39 mouse cellular contexts compared by ENCODE assay signal in genomic region chr3:93000621-93001020, GRCm38 (mm10). TPM values are rescaled to one million over a fixed set of nuclear protein-coding genes. Genes with fewer than 3 reads are reported as not detected.
"Had no signal": no experiment of that assay in that cellular context is flagged by ENCODE, and none has a peak within 500 bp of the region (broad histone marks: within the 10 kb centered on the region; RNA-seq: fewer than 3 reads in every experiment).

No protein-coding gene starts in this region.

- H3K27ac ChIP-seq: embryonic facial prominence, embryonic 10.5 days; embryonic facial prominence, embryonic 12.5 days; embryonic facial prominence, embryonic 13.5 days; embryonic facial prominence, embryonic 15.5 days; forebrain, embryonic 10.5 days; forebrain, embryonic 12.5 days; forebrain, embryonic 13.5 days; forebrain, embryonic 15.5 days; gastrocnemius, adult 2 months; heart, adult 2 months had no signal

- H3K9ac ChIP-seq: embryonic facial prominence, embryonic 12.5 days; embryonic facial prominence, embryonic 13.5 days; embryonic facial prominence, embryonic 15.5 days; forebrain, embryonic 12.5 days; forebrain, embryonic 13.5 days; forebrain, embryonic 15.5 days; forebrain, postnatal 0 days had no signal

- H3K4me2 ChIP-seq: embryonic facial prominence, embryonic 12.5 days; embryonic facial prominence, embryonic 13.5 days; embryonic facial prominence, embryonic 15.5 days; forebrain, embryonic 12.5 days; forebrain, embryonic 13.5 days; forebrain, embryonic 15.5 days had no signal

- H3K4me1 ChIP-seq: embryonic facial prominence, embryonic 10.5 days; embryonic facial prominence, embryonic 12.5 days; embryonic facial prominence, embryonic 13.5 days; embryonic facial prominence, embryonic 15.5 days; forebrain, embryonic 10.5 days; forebrain, embryonic 12.5 days had no signal

- H3K4me3 ChIP-seq: embryonic facial prominence, embryonic 10.5 days; embryonic facial prominence, embryonic 12.5 days; embryonic facial prominence, embryonic 13.5 days; embryonic facial prominence, embryonic 15.5 days; erythroblast, embryonic 14.5 days; forebrain, embryonic 10.5 days; forebrain, embryonic 12.5 days; forebrain, embryonic 13.5 days; forebrain, embryonic 15.5 days; gastrocnemius, adult 2 months; heart, adult 2 months had no signal

- H3K9me3 ChIP-seq: embryonic facial prominence, embryonic 10.5 days; embryonic facial prominence, embryonic 12.5 days; embryonic facial prominence, embryonic 13.5 days; embryonic facial prominence, embryonic 15.5 days; forebrain, embryonic 10.5 days; forebrain, embryonic 12.5 days; forebrain, embryonic 13.5 days; forebrain, embryonic 15.5 days had no signal

- H3K36me3 ChIP-seq: embryonic facial prominence, embryonic 10.5 days; embryonic facial prominence, embryonic 12.5 days; embryonic facial prominence, embryonic 13.5 days; embryonic facial prominence, embryonic 15.5 days; forebrain, embryonic 10.5 days; forebrain, embryonic 12.5 days; forebrain, embryonic 15.5 days had no signal

- DNase-seq: cerebellum, adult 8-10 months; cerebellum, adult 9-10 months; cerebellum, adult 9-11 months; cerebellum, postnatal 10 days; cerebellum, postnatal 14 days; cerebellum, postnatal 25 days; cerebellum, postnatal 36 days; embryo, embryonic 11 days; forebrain, postnatal 0 days; gastrocnemius, adult 2 months; gastrocnemius, postnatal 10 days; gastrocnemius, postnatal 14 days; gastrocnemius, postnatal 25 days; gastrocnemius, postnatal 36 days; heart, adult 11 months; heart, adult 18-20 months; heart, adult 2 months had no signal

- H3K27me3 ChIP-seq: embryonic facial prominence, embryonic 12.5 days; embryonic facial prominence, embryonic 13.5 days; embryonic facial prominence, embryonic 15.5 days; forebrain, embryonic 12.5 days; forebrain, embryonic 13.5 days; forebrain, embryonic 15.5 days had no signal

- ATAC-seq: forebrain, embryonic 13.5 days; forebrain, embryonic 15.5 days; forebrain, embryonic 16.5 days; forebrain, postnatal 0 days had no signal

RNA-seq across cellular contexts. Expression of gene Lce3f, which starts 8.6 kb away (rescaled TPM):
- total RNA-seq: common myeloid progenitor, adult 5-6 weeks; forebrain, postnatal 0 days; gastrocnemius, adult 18-20 months; gastrocnemius, adult 2 months; gastrocnemius, adult 8-10 months; gastrocnemius, postnatal 10 days; gastrocnemius, postnatal 14 days; gastrocnemius, postnatal 25 days; gastrocnemius, postnatal 36 days; gastrocnemius, postnatal 4 days; granulocyte monocyte progenitor cell, adult 5-6 weeks; heart, adult 18-20 months; heart, adult 2 months; heart, adult 8-10 months had no signal
- polyA plus RNA-seq: cortical plate, adult 2 months; embryonic facial prominence, embryonic 10.5 days; embryonic facial prominence, embryonic 11.5 days; embryonic facial prominence, embryonic 12.5 days; embryonic facial prominence, embryonic 13.5 days; erythroblast, embryonic 14.5 days; forebrain, embryonic 10.5 days; forebrain, embryonic 11.5 days; forebrain, embryonic 12.5 days; forebrain, embryonic 13.5 days; forebrain, embryonic 15.5 days; forebrain, embryonic 16.5 days; forebrain, postnatal 0 days; frontal cortex, adult 2 months; gonadal fat pad, adult 2 months; heart, adult 2 months had no signal

RNA-seq across cellular contexts. Expression of gene Crct1, which starts 14.9 kb away (rescaled TPM):
- total RNA-seq: common myeloid progenitor, adult 5-6 weeks; gastrocnemius, adult 18-20 months; gastrocnemius, adult 2 months; gastrocnemius, adult 8-10 months; gastrocnemius, postnatal 10 days; gastrocnemius, postnatal 14 days; gastrocnemius, postnatal 25 days; gastrocnemius, postnatal 36 days; granulocyte monocyte progenitor cell, adult 5-6 weeks; heart, adult 18-20 months; heart, adult 2 months; heart, adult 8-10 months had no signal
- polyA plus RNA-seq: embryonic facial prominence, embryonic 10.5 days; embryonic facial prominence, embryonic 12.5 days; erythroblast, embryonic 14.5 days; forebrain, embryonic 10.5 days; forebrain, embryonic 11.5 days; forebrain, embryonic 12.5 days; forebrain, embryonic 13.5 days; forebrain, embryonic 15.5 days; forebrain, embryonic 16.5 days; frontal cortex, adult 2 months; gonadal fat pad, adult 2 months; heart, adult 2 months had no signal

RNA-seq across cellular contexts. Expression of gene Lce1m, which starts 18.2 kb away (rescaled TPM):
- total RNA-seq: common myeloid progenitor, adult 5-6 weeks; forebrain, postnatal 0 days; gastrocnemius, adult 18-20 months; gastrocnemius, adult 2 months; gastrocnemius, adult 8-10 months; gastrocnemius, postnatal 10 days; gastrocnemius, postnatal 14 days; gastrocnemius, postnatal 25 days; gastrocnemius, postnatal 36 days; granulocyte monocyte progenitor cell, adult 5-6 weeks; heart, adult 18-20 months; heart, adult 2 months; heart, adult 8-10 months had no signal
- polyA plus RNA-seq: cortical plate, adult 2 months; embryonic facial prominence, embryonic 10.5 days; embryonic facial prominence, embryonic 11.5 days; embryonic facial prominence, embryonic 12.5 days; embryonic facial prominence, embryonic 13.5 days; embryonic facial prominence, embryonic 14.5 days; erythroblast, embryonic 14.5 days; forebrain, embryonic 10.5 days; forebrain, embryonic 11.5 days; forebrain, embryonic 12.5 days; forebrain, embryonic 13.5 days; forebrain, embryonic 15.5 days; forebrain, embryonic 16.5 days; forebrain, postnatal 0 days; frontal cortex, adult 2 months; gonadal fat pad, adult 2 months; heart, adult 2 months had no signal

RNA-seq across cellular contexts. Expression of gene Lce3e, which starts 33.8 kb away (rescaled TPM):
- total RNA-seq: common myeloid progenitor, adult 5-6 weeks; forebrain, postnatal 0 days; gastrocnemius, adult 18-20 months; gastrocnemius, adult 2 months; gastrocnemius, adult 8-10 months; gastrocnemius, postnatal 10 days; gastrocnemius, postnatal 14 days; gastrocnemius, postnatal 25 days; gastrocnemius, postnatal 36 days; gastrocnemius, postnatal 4 days; granulocyte monocyte progenitor cell, adult 5-6 weeks; heart, adult 18-20 months; heart, adult 2 months; heart, adult 8-10 months had no signal
- polyA plus RNA-seq: cortical plate, adult 2 months; embryonic facial prominence, embryonic 10.5 days; embryonic facial prominence, embryonic 11.5 days; embryonic facial prominence, embryonic 12.5 days; embryonic facial prominence, embryonic 13.5 days; erythroblast, embryonic 14.5 days; forebrain, embryonic 10.5 days; forebrain, embryonic 11.5 days; forebrain, embryonic 12.5 days; forebrain, embryonic 13.5 days; forebrain, embryonic 15.5 days; forebrain, embryonic 16.5 days; forebrain, postnatal 0 days; frontal cortex, adult 2 months; gonadal fat pad, adult 2 months; heart, adult 2 months had no signal

RNA-seq across cellular contexts. Expression of gene Lce3d, which starts 43.4 kb away (rescaled TPM):
- total RNA-seq: common myeloid progenitor, adult 5-6 weeks; forebrain, postnatal 0 days; gastrocnemius, adult 18-20 months; gastrocnemius, adult 2 months; gastrocnemius, adult 8-10 months; gastrocnemius, postnatal 10 days; gastrocnemius, postnatal 14 days; gastrocnemius, postnatal 25 days; gastrocnemius, postnatal 36 days; gastrocnemius, postnatal 4 days; granulocyte monocyte progenitor cell, adult 5-6 weeks; heart, adult 18-20 months; heart, adult 2 months; heart, adult 8-10 months had no signal
- polyA plus RNA-seq: cortical plate, adult 2 months; embryonic facial prominence, embryonic 10.5 days; embryonic facial prominence, embryonic 11.5 days; embryonic facial prominence, embryonic 12.5 days; embryonic facial prominence, embryonic 13.5 days; embryonic facial prominence, embryonic 14.5 days; erythroblast, embryonic 14.5 days; forebrain, embryonic 10.5 days; forebrain, embryonic 11.5 days; forebrain, embryonic 12.5 days; forebrain, embryonic 13.5 days; forebrain, embryonic 15.5 days; forebrain, embryonic 16.5 days; forebrain, postnatal 0 days; frontal cortex, adult 2 months; gonadal fat pad, adult 2 months; heart, adult 2 months had no signal
